Mouse (Mus musculus) kidney, postnatal 14 days (tissue): ENCODE results near the gene Mrvi1.
A peak's percentile ranks its signal among the peaks of the same experiment; 100 is the strongest.

Source experiments
- DNase-seq: peaks from one replicate; pipeline ENCODE4 v3.0.0; 2022; ENCODE audit warnings: mixed read lengths

Gene Mrvi1

GRCm38 (mm10) chr7:110977699-110978392 is 4.4 kb downstream of the Mrvi1 start:
- DNase-seq = no peak

GRCm38 (mm10) chr7:110973450-110973849 is 8.8 kb downstream of the Mrvi1 start:
- no peak for DNase-seq

GRCm38 (mm10) chr7:110972796-110973195 is 9.5 kb downstream of the Mrvi1 start:
- peak; percentile 62 for DNase-seq

GRCm38 (mm10) chr7:110967373-110967772 is 14.9 kb downstream of the Mrvi1 start:
- no peak for DNase-seq

- DNase-seq = no peak
Measured at GRCm38 (mm10) chr7:110966853-110967252, 15.4 kb downstream of the Mrvi1 start.

- no peak for DNase-seq
Measured at GRCm38 (mm10) chr7:110965387-110965786, 16.9 kb downstream of the Mrvi1 start.

GRCm38 (mm10) chr7:110963655-110963997 is 18.6 kb downstream of the Mrvi1 start:
- DNase-seq = no peak

- no peak for DNase-seq
Measured at GRCm38 (mm10) chr7:110962943-110963654, 19.2 kb downstream of the Mrvi1 start.

- no peak for DNase-seq
Measured at GRCm38 (mm10) chr7:110962497-110962896, 19.8 kb downstream of the Mrvi1 start.

- DNase-seq = no peak
Measured at GRCm38 (mm10) chr7:110956422-110957170, 25.7 kb downstream of the Mrvi1 start.

- DNase-seq = no peak
Measured at GRCm38 (mm10) chr7:110955576-110955975, 26.7 kb downstream of the Mrvi1 start.

GRCm38 (mm10) chr7:110954072-110954858 is 28.0 kb downstream of the Mrvi1 start:
- DNase-seq = no peak

- DNase-seq = peak; percentile 69
Measured at GRCm38 (mm10) chr7:110953210-110953609, 29.1 kb downstream of the Mrvi1 start.

- no peak for DNase-seq
Measured at GRCm38 (mm10) chr7:110950621-110950925, 31.7 kb downstream of the Mrvi1 start.

GRCm38 (mm10) chr7:110949785-110950620 is 32.3 kb downstream of the Mrvi1 start:
- no peak for DNase-seq

GRCm38 (mm10) chr7:110948579-110948978 is 33.7 kb downstream of the Mrvi1 start:
- no peak for DNase-seq

- no peak for DNase-seq
Measured at GRCm38 (mm10) chr7:110947616-110948015, 34.6 kb downstream of the Mrvi1 start.

GRCm38 (mm10) chr7:110946731-110947130 is 35.5 kb downstream of the Mrvi1 start:
- no peak for DNase-seq

GRCm38 (mm10) chr7:110944321-110944720 is 37.9 kb downstream of the Mrvi1 start:
- no peak for DNase-seq

GRCm38 (mm10) chr7:110941701-110942530 is 40.3 kb downstream of the Mrvi1 start:
- peak; percentile 71 for DNase-seq

GRCm38 (mm10) chr7:110941116-110941521 is 41.1 kb downstream of the Mrvi1 start:
- DNase-seq = no peak
